Mouse (Mus musculus) forebrain, embryonic 14.5 days (tissue): Measurements from ENCODE around the gene N4bp1. TPM values are rescaled to one million over a fixed set of nuclear protein-coding genes. Genes with fewer than 3 reads are reported as not detected.

Source experiments
- ATAC-seq: fragments of 200-750 bp; cut with Nextera tagmentation; 2 replicates; pipeline ENCODE4 v1.8.0; 2017; ENCODE audit warnings: mild to moderate bottlenecking, moderate library complexity
- DNase-seq: peaks from one replicate; pipeline ENCODE4 v3.0.0-alpha.2; 2015; ENCODE audit warnings: low spot score
- H3K27ac ChIP-seq: fragments of 300-500 bp; sonication (generic); 2 replicates; pipeline ENCODE4 v1.5.1; 2014; ENCODE audit warnings: low read depth, mild to moderate bottlenecking, control low read depth, low read length, moderate library complexity
- H3K27me3 ChIP-seq: fragments of 300-500 bp; sonication (generic); replicated peaks from 2 replicates; pipeline ENCODE4 v1.6.1; 2014; ENCODE audit warnings: low read length, control low read depth, mixed read lengths; ENCODE audit not compliant: control insufficient read depth, insufficient read depth
- H3K36me3 ChIP-seq: fragments of 300-500 bp; sonication (generic); 2 replicates; pipeline ENCODE4 v1.6.1; 2014; ENCODE audit warnings: low read length, control low read depth; ENCODE audit not compliant: control insufficient read depth, insufficient read depth
- H3K4me1 ChIP-seq: fragments of 300-500 bp; sonication (generic); 2 replicates; pipeline ENCODE4 v1.6.1; 2014; ENCODE audit warnings: antibody characterized with exemption, low read length, control low read depth; ENCODE audit not compliant: control insufficient read depth, insufficient read depth
- H3K4me2 ChIP-seq: fragments of 300-500 bp; sonication (generic); 2 replicates; pipeline ENCODE4 v1.6.1; 2014; ENCODE audit warnings: mild to moderate bottlenecking, control low read depth, low read length
- H3K4me3 ChIP-seq: fragments of 300-500 bp; sonication (generic); 2 replicates; pipeline ENCODE4 v1.5.1; 2014; ENCODE audit warnings: low read depth, low read length, control low read depth
- H3K9ac ChIP-seq: fragments of 300-500 bp; sonication (generic); 2 replicates; pipeline ENCODE4 v1.6.1; 2014; ENCODE audit warnings: mild to moderate bottlenecking, low read length, control low read depth, moderate library complexity
- H3K9me3 ChIP-seq: fragments of 300-500 bp; sonication (generic); replicated peaks from 2 replicates; pipeline ENCODE4 v1.6.1; 2016; ENCODE audit warnings: low read length, control low read depth, mixed read lengths; ENCODE audit not compliant: control insufficient read depth
- WGBS: fragments of 180-500 bp; shearing (Covaris S2); extraction: QIAGEN DNeasy Blood & Tissue Kit; methylation state at CpG from one replicate; pipeline ENCODE4 v1.1.7; 2014; 5-methylcytosine and 5-hydroxymethylcytosine counted together
- polyA plus RNA-seq: library from polyadenylated mRNA; unstranded; fragments of >200 nt; fragmentation: Nextera tagmentation; extraction: Ambion mirVana; gene quantifications from 2 replicates; pipeline ENCODE4 v1.2.1, GENCODE M21; 2014

N4bp1 gene
- polyA plus RNA-seq, 1 experiment from 2014 or later = 8.3 TPM

GRCm38 (mm10) chr8:86920455-86920854 lies 35.4 kb upstream of the N4bp1 start:
- Histone ChIP-seq H3K9ac (no peak overlapping the region), H3K27me3 (no peaks in the 10 kb centered on the region), H3K36me3 (no peaks in the 10 kb centered on the region), H3K27ac (no peak overlapping the region), H3K9me3 (no peaks in the 10 kb centered on the region), H3K4me2 (no peak overlapping the region), H3K4me1 (no peaks in the 10 kb centered on the region), H3K4me3 (no peak overlapping the region)
- ATAC-seq (no peak), DNase-seq (no peak)
- WGBS = 58% methylated on average over 7 of the region's 7 CpGs

GRCm38 (mm10) chr8:86920024-86920423 lies 35.0 kb upstream of the N4bp1 start:
- no peak overlapping the region for H3K27ac ChIP-seq
- 87% methylated on average over 7 of the region's 7 CpGs for WGBS
- no peak for DNase-seq
- H3K4me2 ChIP-seq = no peak overlapping the region
- H3K9ac ChIP-seq = no peak overlapping the region
- H3K4me3 ChIP-seq = no peak overlapping the region
- no peaks in the 10 kb centered on the region for H3K27me3 ChIP-seq
- no peaks in the 10 kb centered on the region for H3K4me1 ChIP-seq
- no peaks in the 10 kb centered on the region for H3K36me3 ChIP-seq
- ATAC-seq = no peak
- no peaks in the 10 kb centered on the region for H3K9me3 ChIP-seq

- WGBS = 74% methylated on average over 4 of the region's 4 CpGs
- ATAC-seq = no peak
- no peaks in the 10 kb centered on the region for H3K9me3 ChIP-seq
- no peaks in the 10 kb centered on the region for H3K4me1 ChIP-seq
- H3K27me3 ChIP-seq = no peaks in the 10 kb centered on the region
- no peak overlapping the region for H3K27ac ChIP-seq
- H3K36me3 ChIP-seq = no peaks in the 10 kb centered on the region
- H3K4me2 ChIP-seq = no peak overlapping the region
- H3K4me3 ChIP-seq = no peak overlapping the region
- DNase-seq = no peak
- no peak overlapping the region for H3K9ac ChIP-seq
These were observed 34.2 kb upstream of the N4bp1 start for GRCm38 (mm10) chr8:86919262-86919661.

- no peaks in the 10 kb centered on the region for H3K27me3 ChIP-seq
- ATAC-seq = no peak
- H3K9ac ChIP-seq = no peak overlapping the region
- 88% methylated on average over 2 of the region's 2 CpGs for WGBS
- no peak overlapping the region for H3K4me3 ChIP-seq
- no peaks in the 10 kb centered on the region for H3K9me3 ChIP-seq
- no peaks in the 10 kb centered on the region for H3K4me1 ChIP-seq
- H3K27ac ChIP-seq = no peak overlapping the region
- no peaks in the 10 kb centered on the region for H3K36me3 ChIP-seq
- DNase-seq = no peak
- no peak overlapping the region for H3K4me2 ChIP-seq
These were observed 33.0 kb upstream of the N4bp1 start for GRCm38 (mm10) chr8:86918093-86918492.

GRCm38 (mm10) chr8:86917689-86918088 lies 32.6 kb upstream of the N4bp1 start:
- Histone ChIP-seq H3K4me2 (no peak overlapping the region), H3K4me1 (no peaks in the 10 kb centered on the region), H3K36me3 (no peaks in the 10 kb centered on the region), H3K9ac (no peak overlapping the region), H3K27ac (no peak overlapping the region), H3K9me3 (no peaks in the 10 kb centered on the region), H3K4me3 (no peak overlapping the region), H3K27me3 (no peaks in the 10 kb centered on the region)
- ATAC-seq = no peak
- 84% methylated on average over 2 of the region's 2 CpGs for WGBS
- DNase-seq = no peak

GRCm38 (mm10) chr8:86916369-86916768 lies 31.3 kb upstream of the N4bp1 start:
- H3K4me3 ChIP-seq = no peak overlapping the region
- H3K27ac ChIP-seq = no peak overlapping the region
- ATAC-seq (no peak), DNase-seq (no peak)
- no peaks in the 10 kb centered on the region for H3K36me3 ChIP-seq
- H3K27me3 ChIP-seq = no peaks in the 10 kb centered on the region
- H3K4me2 ChIP-seq = no peak overlapping the region
- no peak overlapping the region for H3K9ac ChIP-seq
- 84% methylated on average over 4 of the region's 4 CpGs for WGBS
- H3K9me3 ChIP-seq = no peaks in the 10 kb centered on the region
- H3K4me1 ChIP-seq = no peaks in the 10 kb centered on the region

GRCm38 (mm10) chr8:86911136-86911535 lies 26.1 kb upstream of the N4bp1 start:
- Histone ChIP-seq H3K36me3 (no peaks in the 10 kb centered on the region), H3K9ac (no peak overlapping the region), H3K4me2 (no peak overlapping the region), H3K27me3 (no peaks in the 10 kb centered on the region), H3K4me1 (no peaks in the 10 kb centered on the region), H3K4me3 (no peak overlapping the region), H3K27ac (no peak overlapping the region), H3K9me3 (no peaks in the 10 kb centered on the region)
- ATAC-seq (no peak), DNase-seq (no peak)
- 87% methylated on average over 8 of the region's 8 CpGs for WGBS

GRCm38 (mm10) chr8:86910250-86910649 lies 25.2 kb upstream of the N4bp1 start:
- H3K27me3 ChIP-seq = no peaks in the 10 kb centered on the region
- H3K4me1 ChIP-seq = no peaks in the 10 kb centered on the region
- H3K4me3 ChIP-seq = no peak overlapping the region
- ATAC-seq (no peak), DNase-seq (no peak)
- no peak overlapping the region for H3K4me2 ChIP-seq
- WGBS = 88% methylated on average over 7 of the region's 7 CpGs
- H3K9ac ChIP-seq = no peak overlapping the region
- no peak overlapping the region for H3K27ac ChIP-seq
- no peaks in the 10 kb centered on the region for H3K36me3 ChIP-seq
- no peaks in the 10 kb centered on the region for H3K9me3 ChIP-seq

GRCm38 (mm10) chr8:86908536-86908935 lies 23.5 kb upstream of the N4bp1 start:
- ATAC-seq (no peak), DNase-seq (peak; percentile 88)
- H3K9ac ChIP-seq = no peak overlapping the region
- H3K4me3 ChIP-seq = no peak overlapping the region
- no peak overlapping the region for H3K4me2 ChIP-seq
- no peaks in the 10 kb centered on the region for H3K9me3 ChIP-seq
- H3K36me3 ChIP-seq = no peaks in the 10 kb centered on the region
- no peaks in the 10 kb centered on the region for H3K4me1 ChIP-seq
- WGBS = 18% methylated on average over 6 of the region's 6 CpGs
- no peak overlapping the region for H3K27ac ChIP-seq
- H3K27me3 ChIP-seq = no peaks in the 10 kb centered on the region
